Comparison of ENCODE assay signal across 8 mouse cellular contexts in the genomic region with DNA sequence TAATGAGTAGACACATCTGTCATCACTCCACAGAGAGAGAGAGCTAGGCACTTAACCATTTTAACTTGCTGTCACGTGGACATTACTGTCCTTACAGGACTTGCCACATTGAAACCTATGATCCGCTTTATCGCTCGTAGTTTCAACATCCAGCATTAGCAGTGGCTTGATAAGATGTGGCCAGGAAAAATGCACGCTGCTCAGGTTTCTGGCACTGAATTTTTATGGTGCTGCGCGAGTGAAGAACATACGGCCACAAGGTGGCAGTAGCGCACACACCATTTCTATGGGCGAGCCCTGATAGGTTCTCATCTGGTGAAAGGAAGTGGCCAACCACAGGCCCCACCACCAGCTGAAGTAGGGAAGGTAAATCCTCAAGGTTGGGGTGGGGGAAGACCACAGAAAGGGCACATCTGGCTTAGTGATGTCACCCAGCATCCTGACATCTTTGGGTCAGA. TPM values are rescaled to one million over a fixed set of nuclear protein-coding genes. Genes with fewer than 3 reads are reported as not detected.
DNase-seq lines count a peak whose midpoint lies in the region; ATAC-seq and TF ChIP-seq lines count a peak whose summit lies in the region.

No protein-coding gene starts in this region.

- H3K9me3 ChIP-seq in heart, embryonic 12.5 days (replicated peaks), result no peaks in the 10 kb centered on the region
- no peaks in the 10 kb centered on the region for H3K9me3 ChIP-seq in kidney, embryonic 16.5 days (ENCODE audit: low read length)
- no peaks in the 10 kb centered on the region for H3K9me3 ChIP-seq in liver, embryonic 11.5 days (ENCODE audit: control insufficient read depth, low read length)

- peak overlapping the region; percentile 53 for H3K4me2 ChIP-seq in heart, embryonic 12.5 days
- no peak overlapping the region; the same call in 1 of the 2 replicates for H3K4me2 ChIP-seq in kidney, embryonic 16.5 days (replicated peaks; ENCODE audit: low read depth, low read length)
- H3K4me2 ChIP-seq in liver, embryonic 11.5 days, result 0 out of 2 replicates have a peak overlapping the region, but pooled peaks have one; percentile 17

- no peak overlapping the region for H3K27ac ChIP-seq in bone marrow, adult 2 months (ENCODE audit: control insufficient read depth, insufficient read depth, low read depth, low read length, poor library complexity)
- peak overlapping the region; percentile 19; the same call in 1 of the 2 replicates for H3K27ac ChIP-seq in heart, embryonic 12.5 days (ENCODE audit: poor library complexity, severe bottlenecking)
- no peak overlapping the region for H3K27ac ChIP-seq in kidney, embryonic 16.5 days (ENCODE audit: low read length)
- H3K27ac ChIP-seq in liver, embryonic 11.5 days (ENCODE audit: low read depth, low read length), result no peak overlapping the region

- TF ChIP-seq CTCF in bone marrow, adult 2 months (IDR thresholded peaks at IDR 0.05; ENCODE audit: control insufficient read depth, insufficient read depth, low read length), result peak; percentile 96

- 2% methylated on average over 10 of the region's 10 CpGs for WGBS in bone marrow, adult 2 months
- WGBS in heart, embryonic 12.5 days, result 3% methylated on average over 10 of the region's 10 CpGs
- WGBS in kidney, embryonic 16.5 days, result 8% methylated on average over 10 of the region's 10 CpGs
- 6% methylated on average over 10 of the region's 10 CpGs for whole genome bisulfite sequencing in liver, embryonic 11.5 days

- TF ChIP-seq POLR2A in bone marrow, adult 2 months (IDR thresholded peaks at IDR 0.05; ENCODE audit: borderline replicate concordance, control insufficient read depth, low read depth, low read length), result no peak

- 0 out of 2 replicates have a peak overlapping the region, but pooled peaks have one; percentile 14 for H3K9ac ChIP-seq in heart, embryonic 12.5 days
- no peak overlapping the region for H3K9ac ChIP-seq in kidney, embryonic 16.5 days (replicated peaks; ENCODE audit: low read length)
- no peak overlapping the region for H3K9ac ChIP-seq in liver, embryonic 11.5 days (ENCODE audit: low read depth, low read length)

- H3K27me3 ChIP-seq in heart, embryonic 12.5 days (replicated peaks), result no peaks in the 10 kb centered on the region
- no peaks in the 10 kb centered on the region for H3K27me3 ChIP-seq in kidney, embryonic 16.5 days (ENCODE audit: insufficient read depth, low read length)
- H3K27me3 ChIP-seq in liver, embryonic 11.5 days (replicated peaks; ENCODE audit: control insufficient read depth, insufficient read depth, low read length), result no peaks in the 10 kb centered on the region
- no peaks in the 10 kb centered on the region for H3K27me3 ChIP-seq in splenic B cell, adult 2 months (ENCODE audit: control insufficient read depth, insufficient read depth, low read length, poor library complexity, severe bottlenecking)

- peak; percentile 92 for ATAC-seq in erythroblast, adult 5-6 weeks (replicated peaks; ENCODE audit: low FRiP score, poor library complexity, severe bottlenecking)
- ATAC-seq in heart, embryonic 12.5 days (ENCODE audit: insufficient number of reproducible peaks, low FRiP score), result peak; percentile 74
- peak; percentile 82; the same call in 1 of the 2 replicates for ATAC-seq in kidney, embryonic 16.5 days (ENCODE audit: low FRiP score, low TSS enrichment)
- peak; percentile 64 for ATAC-seq in liver, embryonic 11.5 days (replicated peaks; ENCODE audit: low FRiP score)

- H3K4me3 ChIP-seq in bone marrow, adult 2 months (replicated peaks; ENCODE audit: control insufficient read depth, low read depth, low read length), result no peak overlapping the region
- H3K4me3 ChIP-seq in heart, embryonic 12.5 days, result no peak overlapping the region
- H3K4me3 ChIP-seq in kidney, embryonic 16.5 days (ENCODE audit: low read length), result no peak overlapping the region
- no peak overlapping the region for H3K4me3 ChIP-seq in liver, embryonic 11.5 days (ENCODE audit: low read depth, low read length)

- peaks cover 20% of the 10 kb centered on the region for H3K36me3 ChIP-seq in heart, embryonic 12.5 days
- H3K36me3 ChIP-seq in kidney, embryonic 16.5 days (ENCODE audit: insufficient read depth, low read length), result peaks cover 9% of the 10 kb centered on the region; the same call in 1 of the 2 replicates
- peaks cover 8% of the 10 kb centered on the region for H3K36me3 ChIP-seq in liver, embryonic 11.5 days (ENCODE audit: control insufficient read depth, insufficient read depth, low read length)
- H3K36me3 ChIP-seq in splenic B cell, adult 2 months (ENCODE audit: control insufficient read depth, insufficient read depth, low read length, poor library complexity, severe bottlenecking), result peaks cover under 1% of the 10 kb centered on the region; the same call in 1 of the 2 replicates

- DNase-seq in A20 (ENCODE audit: low read depth, low spot score), result peak; percentile 84
- peak; percentile 78 for DNase-seq in liver, embryonic 11.5 days (ENCODE audit: low spot score)
- peak; percentile 96 for DNase-seq in naive thymus-derived CD4-positive, alpha-beta T cell, adult 2 months (ENCODE audit: low read depth)
- peak; percentile 95 for DNase-seq in splenic B cell, adult 2 months (ENCODE audit: low read depth, low spot score)

- H3K4me1 ChIP-seq in bone marrow, adult 2 months (ENCODE audit: control insufficient read depth, insufficient read depth, low read length), result no peaks in the 10 kb centered on the region
- H3K4me1 ChIP-seq in heart, embryonic 12.5 days (replicated peaks), result peaks cover 13% of the 10 kb centered on the region
- H3K4me1 ChIP-seq in kidney, embryonic 16.5 days (ENCODE audit: insufficient read depth, low read length), result no peaks in the 10 kb centered on the region
- 0 out of 2 replicates have a peak, but pooled peaks cover 2% of the 10 kb centered on the region for H3K4me1 ChIP-seq in liver, embryonic 11.5 days (replicated peaks; ENCODE audit: control insufficient read depth, insufficient read depth, low read length)

RNA-seq across cellular contexts. Expression of gene Cisd2, which starts 21.5 kb away (rescaled TPM):
- polyA plus RNA-seq in bone marrow, adult 2 months (2011; ENCODE audit: insufficient read depth, insufficient read length, low replicate concordance, missing spikeins), result 15.7 and 17.0 TPM in 2 replicates
- total RNA-seq in erythroblast, adult 5-6 weeks (2015; ENCODE audit: low replicate concordance), result 20.1 and 21.1 TPM in 2 replicates
- 9.6 and 13.4 TPM in 2 replicates for total RNA-seq in erythroblast, adult 5-6 weeks (2017; ENCODE audit: low replicate concordance)
- 58.9 and 60.0 TPM in 2 replicates for polyA plus RNA-seq in heart, embryonic 12.5 days (2016; fragmentation: Nextera tagmentation; extraction: Ambion mirVana)
- 70.2 and 74.5 TPM in 2 replicates for polyA plus RNA-seq in kidney, embryonic 16.5 days (2015; fragmentation: Nextera tagmentation; extraction: Ambion mirVana)
- polyA plus RNA-seq in liver, embryonic 11.5 days (2014; fragmentation: Nextera tagmentation; extraction: Ambion mirVana), result 58.1 and 59.1 TPM in 2 replicates

RNA-seq across cellular contexts. Expression of gene Ube2d3, which starts 35.7 kb away (rescaled TPM):
- polyA plus RNA-seq in bone marrow, adult 2 months (2011; ENCODE audit: insufficient read depth, insufficient read length, low replicate concordance, missing spikeins), result 83.6 and 125 TPM in 2 replicates
- 298 and 352 TPM in 2 replicates for total RNA-seq in erythroblast, adult 5-6 weeks (2015; ENCODE audit: low replicate concordance)
- total RNA-seq in erythroblast, adult 5-6 weeks (2017; ENCODE audit: low replicate concordance), result 160 and 276 TPM in 2 replicates
- 447 and 459 TPM in 2 replicates for polyA plus RNA-seq in heart, embryonic 12.5 days (2016; fragmentation: Nextera tagmentation; extraction: Ambion mirVana)
- polyA plus RNA-seq in kidney, embryonic 16.5 days (2015; fragmentation: Nextera tagmentation; extraction: Ambion mirVana), result 524 and 536 TPM in 2 replicates
- 502 and 537 TPM in 2 replicates for polyA plus RNA-seq in liver, embryonic 11.5 days (2014; fragmentation: Nextera tagmentation; extraction: Ambion mirVana)

RNA-seq across cellular contexts. Expression of gene Slc9b1, which starts 54.4 kb away (rescaled TPM):
- not detected in 2 replicates for polyA plus RNA-seq in bone marrow, adult 2 months (2011; ENCODE audit: insufficient read depth, insufficient read length, low replicate concordance, missing spikeins)
- not detected in 2 replicates for total RNA-seq in erythroblast, adult 5-6 weeks (2015; ENCODE audit: low replicate concordance)
- not detected in 2 replicates for total RNA-seq in erythroblast, adult 5-6 weeks (2017; ENCODE audit: low replicate concordance)
- polyA plus RNA-seq in heart, embryonic 12.5 days (2016; fragmentation: Nextera tagmentation; extraction: Ambion mirVana), result 0.15 TPM in 1 of 2 replicates, not detected in the other
- polyA plus RNA-seq in kidney, embryonic 16.5 days (2015; fragmentation: Nextera tagmentation; extraction: Ambion mirVana), result 0.41 and 0.44 TPM in 2 replicates
- polyA plus RNA-seq in liver, embryonic 11.5 days (2014; fragmentation: Nextera tagmentation; extraction: Ambion mirVana), result 0.16 and 0.23 TPM in 2 replicates
